13 mouse cellular contexts compared by ENCODE assay signal in genomic region chr15:97028046-97028634, GRCm38 (mm10). TPM values are rescaled to one million over a fixed set of nuclear protein-coding genes. Genes with fewer than 3 reads are reported as not detected.
"Had no signal": no experiment of that assay in that cellular context is flagged by ENCODE, and none has a peak within 500 bp of the region (broad histone marks: within the 10 kb centered on the region; RNA-seq: fewer than 3 reads in every experiment).

No protein-coding gene starts in this region.

- DNase-seq: kidney, adult 9 months; kidney, postnatal 10 days; kidney, postnatal 4 days; lung, embryonic 14.5 days; right cerebral cortex, postnatal 14 days; thymus, adult 2 months; thymus, postnatal 25 days had no signal

- H3K4me2 ChIP-seq: lung, embryonic 14.5 days; midbrain, embryonic 12.5 days; stomach, embryonic 15.5 days had no signal

- H3K4me1 ChIP-seq: midbrain, embryonic 12.5 days; stomach, embryonic 15.5 days had no signal

- H3K27ac ChIP-seq: layer of hippocampus, adult 2 months; limb, embryonic 10.5 days; midbrain, embryonic 12.5 days; stomach, embryonic 15.5 days had no signal

- H3K27me3 ChIP-seq: midbrain, embryonic 12.5 days; stomach, embryonic 15.5 days had no signal

- H3K9me3 ChIP-seq: limb, embryonic 10.5 days; midbrain, embryonic 12.5 days; stomach, embryonic 15.5 days had no signal

- H3K4me3 ChIP-seq: layer of hippocampus, adult 2 months; limb, embryonic 10.5 days; midbrain, embryonic 12.5 days; stomach, embryonic 15.5 days had no signal

- H3K36me3 ChIP-seq: limb, embryonic 10.5 days; midbrain, embryonic 12.5 days; stomach, embryonic 15.5 days had no signal

- ATAC-seq: intestine, postnatal 0 days had no signal

- H3K9ac ChIP-seq: lung, embryonic 14.5 days; midbrain, embryonic 12.5 days; stomach, embryonic 15.5 days had no signal

RNA-seq across cellular contexts. Expression of gene Slc38a4, which starts 27.6 kb away (rescaled TPM):
- total RNA-seq: megakaryocyte, adult 5-6 weeks had no signal
